Mouse (Mus musculus) activated CD4-positive, CD25-positive, alpha-beta regulatory T cell, adult 4 months (primary cell): Measurements from ENCODE around the gene Vmn1r203. TPM values are rescaled to one million over a fixed set of nuclear protein-coding genes. Genes with fewer than 3 reads are reported as not detected.
"Not testable (repeated sequence)": the region's sequence is repeated elsewhere in the genome, so short reads cannot be mapped to it uniquely, and the experiment has no call there.

ENCODE experiments used
- ATAC-seq: one replicate; pipeline ENCODE4 v1.8.0; 2017
- polyA plus RNA-seq, 2 experiments: library from polyadenylated mRNA; unstranded; fragments of 100-300 nt; shearing (Covaris generic); gene quantifications; one replicate each; pipeline ENCODE4 v1.2.1; 2017

The Vmn1r203 gene
- under 1 TPM; 0.05 to 0.13 TPM for polyA plus RNA-seq

GRCm38 (mm10) chr13:22517814-22518213 is at the start of gene Vmn1r203:
TSS of gene Vmn1r203 (plus strand) at chr13:22518114.
- ATAC-seq, result no peak

DNA sequence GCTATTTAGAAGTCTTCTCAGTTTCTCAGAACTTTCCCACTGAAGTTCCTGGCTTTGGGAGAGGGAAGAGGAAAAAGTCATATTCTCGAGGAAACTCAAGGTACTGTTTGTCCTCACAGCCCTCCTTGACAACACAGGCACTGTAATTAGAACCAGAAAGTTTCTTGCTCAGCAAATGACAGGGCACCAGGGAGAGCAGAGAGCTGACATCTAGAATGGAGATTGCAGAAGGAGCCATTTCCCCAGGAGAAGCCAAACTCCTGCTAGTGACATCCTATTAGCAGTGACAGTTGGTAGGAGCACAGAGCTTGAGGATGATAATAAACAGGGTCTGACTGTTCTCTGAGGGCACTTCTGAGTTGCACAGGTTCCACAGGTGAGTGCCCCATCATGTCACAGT is 46.3 kb upstream of the Vmn1r203 start, which contains the start of gene Vmn1r201:
Vmn1r201 (plus strand) TSS at position 301 of the 400 bp plus-strand sequence.
- no peak for ATAC-seq

DNA sequence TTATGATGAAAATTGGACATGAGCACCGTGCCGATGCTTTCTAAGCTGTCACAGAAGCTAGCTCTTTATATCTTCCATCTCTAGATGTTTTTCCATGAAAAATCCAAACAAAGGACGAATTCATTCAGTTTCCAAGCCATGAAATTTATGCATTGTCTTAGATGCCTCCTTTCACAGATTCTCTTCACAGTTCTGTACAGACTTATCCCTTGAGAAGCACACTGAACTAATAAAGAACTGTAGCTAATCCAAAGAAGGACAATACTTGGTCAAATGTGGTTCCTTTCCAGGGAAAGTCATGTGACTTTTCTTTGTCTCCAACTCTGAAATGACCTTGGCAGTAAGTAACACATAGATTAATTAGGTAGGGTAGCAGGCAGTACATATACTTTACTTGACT is 15.5 kb upstream of the Vmn1r203 start:
- ATAC-seq, result no peak

- no peak for ATAC-seq
Observed at GRCm38 (mm10) chr13:22505281-22505680, 12.6 kb upstream of the Vmn1r203 start, which contains the start of gene Vmn1r202. TSS of gene Vmn1r202 (minus strand) at chr13:22505381.

DNA sequence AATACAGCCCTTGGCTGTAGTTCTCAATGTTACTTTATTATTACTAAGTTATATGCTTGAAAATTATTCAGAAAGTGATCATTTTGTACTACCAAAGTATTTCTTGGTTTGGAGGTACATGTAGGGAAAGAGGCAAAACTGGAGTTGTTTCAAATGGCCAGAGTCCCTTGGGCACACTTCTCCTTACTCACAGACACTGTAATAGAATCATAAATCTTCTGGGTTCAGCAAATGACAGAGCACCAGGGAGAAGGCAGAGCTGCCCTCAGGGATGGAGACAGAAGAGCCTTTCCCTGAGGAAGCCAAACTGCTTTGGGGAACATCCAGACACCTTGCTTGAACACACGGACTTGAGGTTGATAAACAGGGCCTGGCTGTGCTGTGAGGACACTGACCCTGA is 35.0 kb downstream of the Vmn1r203 start, which contains the start of gene Vmn1r204:
Vmn1r204 (plus strand) TSS at position 301 of the 400 bp plus-strand sequence.
- not testable (repeated sequence) for ATAC-seq

DNA sequence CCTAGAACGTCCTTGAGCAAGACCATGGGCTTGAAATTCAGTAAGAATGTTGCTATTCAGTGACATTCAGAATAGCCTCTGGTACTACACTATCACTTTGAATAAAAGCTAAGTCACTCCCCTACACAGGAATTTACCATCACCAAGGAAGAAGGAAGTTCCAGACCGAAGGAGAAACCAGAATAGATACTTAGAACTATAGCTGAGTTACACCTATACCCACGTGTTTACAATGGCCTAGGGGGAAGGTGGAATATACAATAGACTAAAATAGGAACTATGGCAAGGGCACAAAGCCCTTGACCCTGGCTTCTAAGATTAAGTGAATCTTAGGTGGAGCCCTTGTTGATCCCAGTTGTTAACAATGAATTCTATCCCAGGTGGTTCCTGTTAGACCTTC is 57.0 kb downstream of the Vmn1r203 start:
- not testable (repeated sequence) for ATAC-seq

Other genes starting within 250 kb of the Vmn1r203 start
- gene Vmn1r195, start 247.6 kb upstream of the Vmn1r203 start, polyA plus RNA-seq, result not detected
- not detected for gene Vmn1r196, start 228.2 kb upstream of the Vmn1r203 start, polyA plus RNA-seq
- under 1 TPM in 1 of 2 experiments, not detected in 1; 0.08 TPM for gene Vmn1r197, start 193.5 kb upstream of the Vmn1r203 start, polyA plus RNA-seq
- under 1 TPM in 1 of 2 experiments, not detected in 1; 0.07 TPM for gene Vmn1r198, start 167.8 kb upstream of the Vmn1r203 start, polyA plus RNA-seq
- gene Vmn1r199, start 138.3 kb upstream of the Vmn1r203 start, polyA plus RNA-seq, result not detected
- not detected for gene Vmn1r200, start 127.7 kb upstream of the Vmn1r203 start, polyA plus RNA-seq
- gene Vmn1r201, start 46.2 kb upstream of the Vmn1r203 start, polyA plus RNA-seq, result not detected
- gene Vmn1r202, start 12.7 kb upstream of the Vmn1r203 start, polyA plus RNA-seq, result under 1 TPM in 1 of 2 experiments, not detected in 1; 0.05 TPM
- not detected for gene Vmn1r204, start 35.1 kb downstream of the Vmn1r203 start, polyA plus RNA-seq
- not detected for gene Vmn1r205, start 74.9 kb downstream of the Vmn1r203 start, polyA plus RNA-seq
- not detected for gene Vmn1r206, start 106.1 kb downstream of the Vmn1r203 start, polyA plus RNA-seq
- gene Vmn1r207-ps, start 211.5 kb downstream of the Vmn1r203 start, polyA plus RNA-seq, result not detected